Comparison of ENCODE assay signal across 8 mouse cellular contexts in genomic region chr15:98869342-98870178, GRCm38 (mm10). TPM values are rescaled to one million over a fixed set of nuclear protein-coding genes. Genes with fewer than 3 reads are reported as not detected.
DNase-seq lines count a peak whose midpoint lies in the region; ATAC-seq and TF ChIP-seq lines count a peak whose summit lies in the region.

No protein-coding gene starts in this region.

- TF ChIP-seq CTCF in kidney, postnatal 0 days (IDR thresholded peaks at IDR 0.05; ENCODE audit: low read depth): no peak
- TF ChIP-seq CTCF in stomach, postnatal 0 days (IDR thresholded peaks at IDR 0.05; ENCODE audit: low read depth): no peak

- DNase-seq in kidney, postnatal 0 days (ENCODE audit: low spot score): peak; percentile 32
- DNase-seq in kidney, adult 8-10 months: no peak
- peak; percentile 31 for DNase-seq in brain, adult 2 months (ENCODE audit: low read depth, low spot score)
- DNase-seq in hindbrain, embryonic 11.5 days (ENCODE audit: low spot score): no peak
- no peak for DNase-seq in stomach, postnatal 0 days (ENCODE audit: low spot score)
- DNase-seq in ovary, postnatal 14 days (ENCODE audit: low spot score): no peak
- DNase-seq in right cerebral cortex, adult 18-20 months: no peak

- peak overlapping the region; percentile 79 for H3K4me2 ChIP-seq in kidney, postnatal 0 days (ENCODE audit: low read length)
- peak overlapping the region; percentile 96 for H3K4me2 ChIP-seq in hindbrain, embryonic 11.5 days (replicated peaks; ENCODE audit: low read depth, low read length)
- peak overlapping the region; percentile 95 for H3K4me2 ChIP-seq in lung, embryonic 15.5 days
- H3K4me2 ChIP-seq in stomach, postnatal 0 days (replicated peaks; ENCODE audit: low read depth): peak overlapping the region; percentile 94

- no peak for ATAC-seq in kidney, postnatal 0 days (replicated peaks; ENCODE audit: low FRiP score, low read depth)
- no peak for ATAC-seq in hindbrain, embryonic 11.5 days (ENCODE audit: low FRiP score)
- no peak for ATAC-seq in lung, embryonic 15.5 days (ENCODE audit: borderline replicate concordance, extremely low read depth, low FRiP score, low TSS enrichment)
- no peak for ATAC-seq in stomach, postnatal 0 days (ENCODE audit: low FRiP score, low TSS enrichment)

- peak overlapping the region; percentile 99 for H3K9ac ChIP-seq in kidney, postnatal 0 days (ENCODE audit: low read depth, low read length)
- peak overlapping the region; percentile 99 for H3K9ac ChIP-seq in hindbrain, embryonic 11.5 days (ENCODE audit: low read depth, low read length)
- peak overlapping the region; percentile 91 for H3K9ac ChIP-seq in lung, embryonic 15.5 days
- peak overlapping the region; percentile 99 for H3K9ac ChIP-seq in stomach, postnatal 0 days (ENCODE audit: low read length)

- H3K4me3 ChIP-seq in kidney, postnatal 0 days (replicated peaks; ENCODE audit: low read depth, low read length): peak overlapping the region; percentile 99
- peak overlapping the region; percentile 100 for H3K4me3 ChIP-seq in hindbrain, embryonic 11.5 days (ENCODE audit: low read depth, low read length)
- peak overlapping the region; percentile 70 for H3K4me3 ChIP-seq in lung, embryonic 15.5 days
- H3K4me3 ChIP-seq in stomach, postnatal 0 days (ENCODE audit: low read depth, low read length): peak overlapping the region; percentile 100

- no peak for TF ChIP-seq EP300 in stomach, postnatal 0 days (optimal IDR thresholded peaks at IDR 0.05)

- WGBS in kidney, postnatal 0 days: 9% methylated on average over 8 of the region's 8 CpGs
- 16% methylated on average over 8 of the region's 8 CpGs for WGBS in hindbrain, embryonic 11.5 days
- 3% methylated on average over 8 of the region's 8 CpGs for WGBS in lung, embryonic 15.5 days
- 8% methylated on average over 8 of the region's 8 CpGs for WGBS in stomach, postnatal 0 days

- peaks cover 20% of the 10 kb centered on the region; the same call in 1 of the 2 replicates for H3K4me1 ChIP-seq in kidney, postnatal 0 days (replicated peaks; ENCODE audit: insufficient read depth, low read length)
- H3K4me1 ChIP-seq in hindbrain, embryonic 11.5 days (replicated peaks; ENCODE audit: control insufficient read depth, insufficient read depth, low read length): peaks cover 16% of the 10 kb centered on the region
- peaks cover 43% of the 10 kb centered on the region for H3K4me1 ChIP-seq in lung, embryonic 15.5 days
- peaks cover 16% of the 10 kb centered on the region for H3K4me1 ChIP-seq in stomach, postnatal 0 days (replicated peaks; ENCODE audit: control insufficient read depth, insufficient read depth)

- no peaks in the 10 kb centered on the region for H3K27me3 ChIP-seq in kidney, postnatal 0 days (ENCODE audit: insufficient read depth, low read length)
- no peaks in the 10 kb centered on the region for H3K27me3 ChIP-seq in hindbrain, embryonic 11.5 days (ENCODE audit: control insufficient read depth, insufficient read depth, low read length)
- no peaks in the 10 kb centered on the region for H3K27me3 ChIP-seq in lung, embryonic 15.5 days
- H3K27me3 ChIP-seq in stomach, postnatal 0 days (ENCODE audit: control insufficient read depth, insufficient read depth, low read length): no peaks in the 10 kb centered on the region

- H3K36me3 ChIP-seq in kidney, postnatal 0 days (ENCODE audit: insufficient read depth, low read length): peaks cover 20% of the 10 kb centered on the region
- peaks cover 13% of the 10 kb centered on the region; the same call in 1 of the 2 replicates for H3K36me3 ChIP-seq in hindbrain, embryonic 11.5 days (ENCODE audit: control insufficient read depth, insufficient read depth, low read length)
- H3K36me3 ChIP-seq in lung, embryonic 15.5 days: peaks cover 21% of the 10 kb centered on the region
- peaks cover 19% of the 10 kb centered on the region for H3K36me3 ChIP-seq in stomach, postnatal 0 days (ENCODE audit: control insufficient read depth, insufficient read depth, low read length)

- no peaks in the 10 kb centered on the region for H3K9me3 ChIP-seq in kidney, postnatal 0 days (replicated peaks; ENCODE audit: low read length)
- H3K9me3 ChIP-seq in hindbrain, embryonic 11.5 days (ENCODE audit: control insufficient read depth, low read length): no peaks in the 10 kb centered on the region
- H3K9me3 ChIP-seq in lung, embryonic 15.5 days: no peaks in the 10 kb centered on the region
- H3K9me3 ChIP-seq in stomach, postnatal 0 days (ENCODE audit: control insufficient read depth, low read length): no peaks in the 10 kb centered on the region

- H3K27ac ChIP-seq in kidney, postnatal 0 days: 0 out of 2 replicates have a peak overlapping the region, but pooled peaks have one; percentile 99
- no peak overlapping the region for H3K27ac ChIP-seq in hindbrain, embryonic 11.5 days (ENCODE audit: low read depth, low read length)
- H3K27ac ChIP-seq in lung, embryonic 15.5 days: peak overlapping the region; percentile 35
- H3K27ac ChIP-seq in stomach, postnatal 0 days (replicated peaks): peak overlapping the region; percentile 49; the same call in 1 of the 2 replicates

RNA-seq across cellular contexts. Expression of gene Kmt2d, which starts 1.4 kb away (rescaled TPM):
- 6.4 and 8.3 TPM in 2 replicates for polyA plus RNA-seq in kidney, postnatal 0 days (2015; fragmentation: Nextera tagmentation; extraction: Ambion mirVana)
- polyA plus RNA-seq in hindbrain, embryonic 11.5 days (2014; fragmentation: Nextera tagmentation; extraction: Ambion mirVana): 13.7 and 20.5 TPM in 2 replicates
- polyA plus RNA-seq in lung, embryonic 15.5 days (2015; fragmentation: Nextera tagmentation; extraction: Ambion mirVana): 11.1 and 12.5 TPM in 2 replicates
- 5.1 TPM in 2 replicates for polyA plus RNA-seq in stomach, postnatal 0 days (2015; fragmentation: Nextera tagmentation; extraction: Ambion mirVana)

RNA-seq across cellular contexts. Expression of gene Rhebl1, which starts 24.8 kb away (rescaled TPM):
- polyA plus RNA-seq in kidney, postnatal 0 days (2015; fragmentation: Nextera tagmentation; extraction: Ambion mirVana): 15.4 and 15.7 TPM in 2 replicates
- polyA plus RNA-seq in hindbrain, embryonic 11.5 days (2014; fragmentation: Nextera tagmentation; extraction: Ambion mirVana): 13.4 and 17.8 TPM in 2 replicates
- 9.9 and 11.6 TPM in 2 replicates for polyA plus RNA-seq in lung, embryonic 15.5 days (2015; fragmentation: Nextera tagmentation; extraction: Ambion mirVana)
- polyA plus RNA-seq in stomach, postnatal 0 days (2015; fragmentation: Nextera tagmentation; extraction: Ambion mirVana): 3.9 and 4.1 TPM in 2 replicates

RNA-seq across cellular contexts. Expression of gene Dhh, which starts 28.8 kb away (rescaled TPM):
- 2.6 and 2.9 TPM in 2 replicates for polyA plus RNA-seq in kidney, postnatal 0 days (2015; fragmentation: Nextera tagmentation; extraction: Ambion mirVana)
- 0.56 and 0.68 TPM in 2 replicates for polyA plus RNA-seq in hindbrain, embryonic 11.5 days (2014; fragmentation: Nextera tagmentation; extraction: Ambion mirVana)
- polyA plus RNA-seq in lung, embryonic 15.5 days (2015; fragmentation: Nextera tagmentation; extraction: Ambion mirVana): 2.3 and 2.8 TPM in 2 replicates
- polyA plus RNA-seq in stomach, postnatal 0 days (2015; fragmentation: Nextera tagmentation; extraction: Ambion mirVana): 0.89 and 1.1 TPM in 2 replicates

RNA-seq across cellular contexts. Expression of gene Prkag1, which starts 38.2 kb away (rescaled TPM):
- 83.1 and 94.5 TPM in 2 replicates for polyA plus RNA-seq in kidney, postnatal 0 days (2015; fragmentation: Nextera tagmentation; extraction: Ambion mirVana)
- polyA plus RNA-seq in hindbrain, embryonic 11.5 days (2014; fragmentation: Nextera tagmentation; extraction: Ambion mirVana): 65.9 and 70.6 TPM in 2 replicates
- polyA plus RNA-seq in lung, embryonic 15.5 days (2015; fragmentation: Nextera tagmentation; extraction: Ambion mirVana): 105 and 113 TPM in 2 replicates
- polyA plus RNA-seq in stomach, postnatal 0 days (2015; fragmentation: Nextera tagmentation; extraction: Ambion mirVana): 56.2 TPM in 2 replicates

RNA-seq across cellular contexts. Expression of gene Lmbr1l, which starts 48.5 kb away (rescaled TPM):
- 11.6 and 13.0 TPM in 2 replicates for polyA plus RNA-seq in kidney, postnatal 0 days (2015; fragmentation: Nextera tagmentation; extraction: Ambion mirVana)
- 9.4 and 13.4 TPM in 2 replicates for polyA plus RNA-seq in hindbrain, embryonic 11.5 days (2014; fragmentation: Nextera tagmentation; extraction: Ambion mirVana)
- 14.8 and 15.8 TPM in 2 replicates for polyA plus RNA-seq in lung, embryonic 15.5 days (2015; fragmentation: Nextera tagmentation; extraction: Ambion mirVana)
- polyA plus RNA-seq in stomach, postnatal 0 days (2015; fragmentation: Nextera tagmentation; extraction: Ambion mirVana): 7.7 and 9.4 TPM in 2 replicates

Comparison
In these comparisons a context has a peak if more than half of its experiments do, and no peak if none do; other contexts are left out.
1. DNase-seq: peak in kidney, postnatal 0 days (single experiment) and brain, adult 2 months (single experiment); none in kidney, adult 8-10 months (0 of 2), hindbrain, embryonic 11.5 days (single experiment), stomach, postnatal 0 days (single experiment), ovary, postnatal 14 days (single experiment) and right cerebral cortex, adult 18-20 months (single experiment).
2. Peak in every context shown above with its lines, with median percentiles within 50 percentile points of each other: H3K4me2 ChIP-seq, H3K4me3 ChIP-seq and H3K9ac ChIP-seq.